Mouse (Mus musculus): Measurements from ENCODE around the gene Ms4a14.
"Not testable (repeated sequence)": the region's sequence is repeated elsewhere in the genome, so short reads cannot be mapped to it uniquely, and the experiment has no call there.

Gene Ms4a14

GRCm38 (mm10) chr19:11314354-11314753, at the start of gene Ms4a14:
TSS of gene Ms4a14 (minus strand) at chr19:11314454.
- no peak for DNase-seq

GRCm38 (mm10) chr19:11362002-11362401, 47.7 kb upstream of the Ms4a14 start:
- DNase-seq: no peak

DNA sequence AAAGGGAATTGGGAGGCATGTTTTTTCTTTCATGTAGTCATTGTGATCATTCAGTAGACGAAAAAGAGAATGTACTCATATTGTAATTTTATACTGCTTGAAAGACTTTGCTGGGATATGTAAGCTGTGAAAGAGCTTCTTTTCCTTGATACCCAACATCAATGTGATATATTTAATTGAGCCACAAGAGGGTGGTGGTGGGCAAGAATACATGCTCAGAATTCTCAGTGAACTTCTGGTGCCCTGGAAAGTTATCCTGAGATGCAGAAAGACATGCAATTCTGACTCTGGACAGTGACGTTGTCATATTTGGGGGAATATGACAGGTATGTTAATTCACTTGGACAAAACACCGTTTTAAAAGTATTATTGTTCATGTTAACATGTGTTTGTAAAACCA, 45.9 kb upstream of the Ms4a14 start:
- peak; percentile 24 for DNase-seq

DNA sequence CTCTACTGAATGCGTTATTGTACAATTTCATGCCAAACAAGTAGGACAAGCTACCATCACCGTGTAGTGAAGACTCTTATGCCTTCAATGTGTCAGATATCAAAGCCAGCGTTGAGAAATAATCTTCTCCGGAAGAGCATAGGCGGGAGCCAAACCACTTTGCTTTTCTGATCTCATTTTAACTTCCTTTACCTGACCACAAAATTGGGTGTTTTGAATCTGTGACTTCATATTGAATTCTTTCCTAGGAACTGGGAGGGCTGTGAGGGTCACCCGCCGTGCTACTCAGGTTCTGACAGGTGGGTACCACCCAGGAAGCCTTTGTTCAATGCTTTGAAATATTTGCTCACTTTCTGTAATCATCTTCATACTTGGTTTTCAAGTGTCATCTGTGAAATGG, 41.5 kb upstream of the Ms4a14 start:
- no peak for DNase-seq

DNA sequence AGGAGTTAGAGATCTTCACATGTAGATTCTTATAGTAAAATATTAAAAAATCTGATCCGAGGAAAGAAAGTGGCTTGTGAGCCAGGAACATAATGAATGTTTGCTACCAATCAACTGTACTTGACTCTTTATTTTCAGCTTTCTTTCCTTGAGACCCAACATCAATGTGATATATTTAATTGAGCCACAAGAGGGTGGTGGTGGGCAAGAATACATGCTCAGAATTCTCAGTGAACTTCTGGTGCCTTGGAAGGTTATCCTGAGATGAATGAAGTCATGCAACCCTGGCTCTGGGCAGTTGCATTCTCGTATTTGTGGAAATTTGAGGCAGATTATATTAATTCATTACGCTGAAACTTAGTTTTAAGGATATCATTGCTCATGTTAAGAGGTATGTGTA, 37.6 kb upstream of the Ms4a14 start:
- DNase-seq: peak; percentile 12

GRCm38 (mm10) chr19:11349698-11350481, 35.6 kb upstream of the Ms4a14 start:
- DNase-seq: peak; percentile 27

- no peak for DNase-seq
These were observed 29.7 kb upstream of the Ms4a14 start for GRCm38 (mm10) chr19:11343992-11344391.

DNA sequence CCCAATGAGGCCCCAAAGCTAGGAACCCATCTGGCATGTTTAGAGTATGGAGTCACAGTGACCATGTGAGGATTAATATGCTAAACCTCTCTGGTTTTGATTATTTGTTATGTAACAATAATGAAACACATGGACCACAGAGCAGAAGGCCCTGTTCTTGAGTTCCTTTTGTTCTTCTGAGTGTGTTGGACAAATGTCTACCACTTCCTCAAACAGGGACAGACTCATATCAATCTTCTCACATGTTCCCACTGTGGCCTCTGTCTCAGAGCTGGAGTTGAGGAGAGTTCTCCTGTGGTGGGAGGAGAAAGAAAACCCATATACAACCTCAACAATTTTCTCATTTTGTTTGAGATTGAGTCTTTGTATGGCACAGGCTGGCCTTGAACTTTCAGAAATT, 28.9 kb upstream of the Ms4a14 start:
- no peak for DNase-seq

GRCm38 (mm10) chr19:11335932-11336331, 21.7 kb upstream of the Ms4a14 start, which contains the start of gene Ms4a7:
TSS of gene Ms4a7 (minus strand) at chr19:11336146.
- no peak for DNase-seq

DNA sequence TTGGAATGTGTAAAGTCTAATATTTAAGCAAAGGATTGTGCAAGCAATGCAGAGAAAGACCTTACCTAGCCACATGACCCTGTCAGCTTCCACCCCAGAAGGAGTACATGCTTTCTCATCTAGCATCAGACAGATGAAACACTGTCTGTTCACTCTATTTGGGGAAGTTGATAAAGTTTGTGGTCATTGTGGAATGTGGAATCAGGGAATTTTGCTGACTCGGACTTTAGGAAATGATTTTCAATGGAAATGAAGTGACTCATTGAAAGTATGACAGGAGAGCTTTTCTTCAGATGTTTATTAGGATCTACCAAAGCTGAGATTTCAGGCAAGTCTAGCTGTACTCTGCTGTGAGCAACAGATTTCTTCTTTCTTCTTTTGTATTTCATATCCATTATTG, 6.9 kb upstream of the Ms4a14 start:
- no peak for DNase-seq

GRCm38 (mm10) chr19:11316786-11317185, 2.5 kb upstream of the Ms4a14 start:
- no peak for DNase-seq

DNA sequence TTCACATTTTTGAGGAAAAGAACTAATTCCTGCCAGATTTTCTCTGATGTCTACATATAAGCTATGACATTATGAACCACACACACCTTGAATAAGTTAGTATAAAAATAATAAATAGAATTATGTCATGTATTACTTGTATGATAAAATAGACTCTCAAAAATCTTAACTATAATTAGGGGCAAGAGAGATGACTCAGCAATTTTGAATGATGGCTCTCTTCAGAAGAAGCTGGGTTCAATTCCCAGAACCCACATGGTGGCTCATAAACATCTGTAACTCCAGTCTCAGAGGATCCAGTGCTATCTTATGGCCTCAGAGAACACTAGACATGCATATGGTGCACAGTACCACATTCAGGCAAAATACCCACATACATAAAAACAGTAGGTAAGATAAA, 5.4 kb downstream of the Ms4a14 start:
- no peak for DNase-seq

DNA sequence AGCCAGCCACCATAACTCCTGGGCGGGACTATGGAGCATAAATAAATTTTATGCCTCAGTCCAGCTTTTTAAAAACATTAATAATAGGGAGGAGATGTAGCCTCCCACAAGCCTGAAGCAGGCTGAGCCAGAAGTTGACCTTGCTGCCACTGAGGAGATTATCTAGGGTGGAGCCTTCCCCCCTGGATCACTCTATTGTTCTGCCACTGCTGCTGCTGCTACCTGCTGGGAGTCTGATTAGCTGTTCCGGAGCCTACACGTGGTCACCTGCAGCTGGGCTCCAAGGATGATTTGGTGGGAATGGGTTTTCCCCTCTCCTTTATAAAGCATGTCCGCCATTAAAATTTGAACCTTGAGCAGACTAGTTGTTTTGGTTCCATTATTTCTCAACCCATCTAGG, 14.7 kb downstream of the Ms4a14 start:
- DNase-seq: not testable (repeated sequence)

GRCm38 (mm10) chr19:11298939-11299338, 15.3 kb downstream of the Ms4a14 start:
- no peak for DNase-seq

GRCm38 (mm10) chr19:11293616-11294015, 20.6 kb downstream of the Ms4a14 start:
- DNase-seq: not testable (repeated sequence)

DNA sequence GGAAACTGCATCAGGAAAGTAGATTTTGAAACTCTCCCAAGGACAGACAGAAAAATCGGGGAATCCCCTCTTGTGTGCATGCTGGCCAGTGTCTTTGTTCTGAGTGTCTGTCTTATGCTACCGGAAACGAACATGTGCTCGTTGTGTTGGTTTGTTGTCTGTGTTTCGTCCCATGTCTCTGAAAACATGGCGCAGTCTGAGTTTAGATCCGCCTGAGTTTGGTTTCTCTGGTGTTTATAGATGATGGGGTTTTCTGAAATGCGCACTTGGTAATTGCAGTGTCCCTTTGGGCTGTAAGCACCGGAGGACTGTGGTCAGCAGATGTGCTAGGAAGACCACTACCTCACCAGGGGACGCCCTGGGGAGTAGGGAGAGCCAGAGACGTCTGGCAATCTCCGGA, 21.3 kb downstream of the Ms4a14 start:
- peak; percentile 3 for DNase-seq

DNA sequence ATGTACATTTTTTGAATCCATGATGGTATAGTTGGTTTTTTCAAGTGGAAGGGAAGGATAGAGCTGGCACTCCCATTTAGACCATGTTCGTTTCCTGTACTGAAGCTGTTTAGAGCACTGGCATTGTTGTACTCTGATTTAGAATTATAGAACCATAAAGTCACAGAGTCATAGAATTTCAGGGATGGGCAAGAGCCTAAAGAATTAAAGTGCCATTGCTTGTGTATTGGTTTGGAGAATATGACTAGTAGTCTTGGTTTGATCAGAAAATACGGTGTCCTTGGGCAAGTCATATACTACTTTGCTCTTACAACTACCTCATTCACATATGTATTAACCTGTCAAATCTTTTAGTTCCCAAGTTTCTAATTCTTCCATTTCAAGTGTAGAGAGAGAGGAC, 30.5 kb downstream of the Ms4a14 start, which contains the start of gene Ms4a5:
Ms4a5 (minus strand) TSS at position 101 of the 400 bp plus-strand sequence.
- no peak for DNase-seq

- DNase-seq: no peak
These were observed 34.0 kb downstream of the Ms4a14 start for GRCm38 (mm10) chr19:11280223-11280622.

DNA sequence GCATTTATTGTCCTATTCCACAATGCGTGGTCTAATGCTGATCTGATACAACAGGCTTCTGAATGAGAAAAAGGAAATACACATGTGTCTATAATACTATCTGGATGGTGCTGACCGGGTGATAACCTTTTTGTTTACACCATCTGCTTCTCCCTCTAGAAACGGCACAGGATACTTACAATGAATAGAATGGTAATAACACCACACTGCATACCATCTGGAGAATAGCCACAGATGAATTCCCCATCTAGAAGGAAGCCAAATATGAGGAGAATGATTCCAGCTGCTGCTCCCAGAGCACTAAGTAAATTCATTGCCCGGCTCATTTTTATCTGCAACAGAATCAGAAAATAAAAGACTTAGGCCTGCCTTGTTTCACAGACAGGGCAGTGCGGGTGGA, 37.8 kb downstream of the Ms4a14 start:
- no peak for DNase-seq

- no peak for DNase-seq
These were observed 47.3 kb downstream of the Ms4a14 start for GRCm38 (mm10) chr19:11266956-11267355.

DNA sequence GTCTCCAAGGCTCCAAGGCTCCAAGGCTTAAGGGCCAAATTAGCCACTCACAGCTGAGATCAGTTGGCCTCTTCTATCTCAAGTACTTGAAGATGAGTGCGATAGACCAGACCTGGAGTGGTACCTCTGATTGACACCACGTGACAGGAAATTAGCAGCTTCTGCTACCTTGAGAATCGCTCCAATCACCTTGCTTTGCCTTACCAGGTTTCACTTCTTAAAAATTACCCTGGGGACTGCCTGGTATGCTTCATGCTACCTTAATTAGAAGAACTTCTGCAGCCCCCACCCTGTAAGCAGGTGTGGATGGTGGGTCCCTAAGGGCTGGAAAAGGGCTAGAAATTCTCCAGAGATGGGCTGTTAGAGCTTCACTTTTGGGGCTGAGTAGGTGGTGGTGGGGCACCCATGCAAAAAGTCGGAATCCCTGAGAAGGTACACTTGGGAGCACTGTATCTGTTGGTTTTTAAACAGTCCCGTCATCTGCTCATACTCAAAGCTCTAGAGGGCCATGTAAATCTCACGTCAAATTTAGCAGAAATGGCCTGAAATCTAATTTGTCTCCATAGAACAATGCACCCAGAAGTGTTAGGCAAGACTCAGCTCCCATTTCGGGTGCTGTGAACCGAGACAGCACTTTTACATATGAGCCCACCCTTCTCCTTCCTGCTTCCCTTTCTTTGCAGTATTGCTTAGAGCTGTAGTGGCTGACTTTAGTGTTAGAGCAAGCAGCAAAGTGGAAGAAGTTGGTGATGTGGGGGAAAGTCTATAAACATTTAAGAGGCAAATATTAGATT, 48.0 kb downstream of the Ms4a14 start, which contains the start of gene Ms4a1:
Ms4a1 (minus strand) TSS at position 190 of the 794 bp plus-strand sequence.
- peak; percentile 7 for DNase-seq

- no peak for DNase-seq
These were observed 49.6 kb downstream of the Ms4a14 start for GRCm38 (mm10) chr19:11264602-11265185.

DNA sequence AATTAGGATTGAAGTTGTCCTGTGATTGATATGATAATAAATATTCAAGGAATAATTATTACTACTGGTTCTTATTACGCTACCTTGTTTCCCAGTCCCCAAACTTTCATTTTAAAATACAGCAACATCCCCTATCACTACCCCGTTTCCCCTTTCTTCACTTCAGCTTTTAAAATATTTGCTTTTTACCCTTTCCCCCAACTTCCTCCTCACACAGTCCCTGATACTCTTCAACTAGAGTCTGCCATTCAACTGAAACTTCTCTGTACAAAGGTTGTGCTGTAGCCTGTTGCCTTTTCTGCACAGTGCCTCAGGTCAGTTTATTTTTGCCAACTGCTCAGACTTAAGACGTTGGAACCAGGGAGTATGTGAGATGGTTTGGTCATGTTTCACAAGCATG, 50.7 kb downstream of the Ms4a14 start:
- no peak for DNase-seq

GRCm38 (mm10) chr19:11262932-11263331, 51.3 kb downstream of the Ms4a14 start:
- not testable (repeated sequence) for DNase-seq
